Mouse (Mus musculus) megakaryocyte, embryonic 14.5 days (primary cell): ENCODE data around the gene 5830473C10Rik.

ENCODE experiments used
- FLI1 ChIP-seq: IDR thresholded peaks from 2 replicates; pipeline ENCODE4 v1.6.1; 2012; ENCODE audit warnings: low read length, inconsistent platforms, mixed read lengths
- GATA1 ChIP-seq: IDR thresholded peaks from 3 replicates; pipeline ENCODE4 v1.6.1; 2012; ENCODE audit warnings: mixed read lengths, low read length, inconsistent platforms, borderline replicate concordance

DNA sequence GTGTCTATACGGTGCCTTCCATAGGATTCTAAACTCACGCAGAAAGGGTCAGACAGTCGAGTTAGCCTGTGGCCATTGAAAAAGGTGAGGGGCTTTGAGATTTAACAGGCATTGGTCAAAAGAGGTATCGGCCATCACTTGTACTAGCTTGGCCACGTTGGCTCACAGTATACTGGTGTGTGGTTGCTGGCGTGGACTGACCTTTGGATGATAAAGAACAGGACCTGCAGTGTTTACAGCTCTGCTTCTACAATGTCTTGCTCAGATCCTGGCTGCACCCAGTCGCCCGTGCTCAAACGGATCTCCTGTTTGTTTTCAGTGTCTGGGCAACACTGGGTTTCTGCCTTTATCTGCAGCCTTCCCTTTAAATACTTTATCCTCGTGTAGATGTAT lies 80.3 kb downstream of the 5830473C10Rik start:
- TF ChIP-seq FLI1 (no peak), GATA1 (no peak)
